Mouse (Mus musculus) liver, embryonic 14.5 days (tissue): ENCODE results near the gene Ifitm6.

ENCODE experiments used
- CTCF ChIP-seq: IDR thresholded peaks from 2 replicates; pipeline ENCODE4 v1.5.1; 2016; ENCODE audit warnings: antibody characterized with exemption, low read depth, control low read depth
- EP300 ChIP-seq: IDR thresholded peaks from 2 replicates; pipeline ENCODE4 v1.6.1; 2016; ENCODE audit warnings: antibody characterized with exemption, low read depth

DNA sequence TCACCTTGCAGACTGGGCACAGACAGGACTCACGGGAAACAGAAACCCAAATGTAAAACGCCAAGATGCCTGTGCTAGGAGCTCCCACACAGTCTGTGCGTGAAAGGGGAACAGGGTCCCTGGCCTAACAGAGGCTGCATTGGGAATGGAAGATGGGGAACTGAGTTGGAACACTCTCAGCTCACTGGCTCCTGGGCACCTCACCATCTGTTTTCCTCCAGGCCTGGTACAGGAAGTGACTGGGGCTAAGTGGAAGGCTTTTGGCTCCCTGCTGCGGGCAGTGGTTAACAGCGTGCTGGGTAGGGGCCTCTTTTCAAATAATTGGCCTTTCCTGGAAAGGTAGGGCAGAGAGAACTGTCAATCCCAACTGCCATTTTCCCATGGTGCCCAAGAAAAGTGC is 27.1 kb downstream of the Ifitm6 start:
- no peak for TF ChIP-seq CTCF
- no peak for TF ChIP-seq EP300
